Mouse (Mus musculus) kidney, embryonic 16.5 days (tissue): Measurements from ENCODE around the gene Spock1. TPM values are rescaled to one million over a fixed set of nuclear protein-coding genes. Genes with fewer than 3 reads are reported as not detected.

Experiments
- ATAC-seq: fragments of 200-750 bp; cut with Nextera tagmentation; 2 replicates; pipeline ENCODE4 v1.8.0; 2017; ENCODE audit warnings: moderate TSS enrichment; ENCODE audit not compliant: low FRiP score, low TSS enrichment
- H3K27ac ChIP-seq: fragments of 300-500 bp; sonication (generic); 2 replicates; pipeline ENCODE4 v1.5.1; 2014; ENCODE audit warnings: low read length
- H3K27me3 ChIP-seq: fragments of 300-500 bp; sonication (generic); 2 replicates; pipeline ENCODE4 v1.6.1; 2014; ENCODE audit warnings: low read length, control low read depth, mixed read lengths; ENCODE audit not compliant: insufficient read depth
- H3K36me3 ChIP-seq: fragments of 300-500 bp; sonication (generic); 2 replicates; pipeline ENCODE4 v1.6.1; 2014; ENCODE audit warnings: low read length, control low read depth, mixed read lengths; ENCODE audit not compliant: insufficient read depth
- H3K4me1 ChIP-seq: fragments of 300-500 bp; sonication (generic); 2 replicates; pipeline ENCODE4 v1.6.1; 2014; ENCODE audit warnings: low read length, control low read depth, mixed read lengths; ENCODE audit not compliant: insufficient read depth
- H3K4me2 ChIP-seq: fragments of 300-500 bp; sonication (generic); replicated peaks from 2 replicates; pipeline ENCODE4 v1.6.1; 2014; ENCODE audit warnings: low read depth, low read length
- H3K4me3 ChIP-seq: fragments of 300-500 bp; sonication (generic); 2 replicates; pipeline ENCODE4 v1.5.1; 2014; ENCODE audit warnings: mild to moderate bottlenecking, low read length
- H3K9ac ChIP-seq: fragments of 300-500 bp; sonication (generic); replicated peaks from 2 replicates; pipeline ENCODE4 v1.6.1; 2014; ENCODE audit warnings: low read length
- H3K9me3 ChIP-seq: fragments of 300-500 bp; sonication (generic); 2 replicates; pipeline ENCODE4 v1.6.1; 2016; ENCODE audit warnings: low read length, control low read depth
- WGBS: fragments of 180-500 bp; shearing (Covaris S2); extraction: QIAGEN DNeasy Blood & Tissue Kit; methylation state at CpG from one replicate; pipeline ENCODE4 v1.1.7; 2014; 5-methylcytosine and 5-hydroxymethylcytosine counted together
- polyA plus RNA-seq: library from polyadenylated mRNA; unstranded; fragments of >200 nt; fragmentation: Nextera tagmentation; extraction: Ambion mirVana; gene quantifications from 2 replicates; pipeline ENCODE4 v1.2.1, GENCODE M21; 2015

Gene Spock1
- polyA plus RNA-seq, 1 experiment from 2014 or later: 0.59 TPM

GRCm38 (mm10) chr13:57853156-57853555 lies 55.0 kb downstream of the Spock1 start:
- Histone ChIP-seq H3K4me3 (no peak overlapping the region), H3K4me2 (no peak overlapping the region), H3K4me1 (no peaks in the 10 kb centered on the region), H3K27me3 (no peaks in the 10 kb centered on the region), H3K36me3 (no peaks in the 10 kb centered on the region), H3K9me3 (no peaks in the 10 kb centered on the region), H3K27ac (no peak overlapping the region), H3K9ac (no peak overlapping the region)
- ATAC-seq: no peak
- 82% methylated on average over 10 of the region's 10 CpGs for WGBS

GRCm38 (mm10) chr13:57848931-57849330 lies 59.2 kb downstream of the Spock1 start:
- H3K9ac ChIP-seq: no peak overlapping the region
- H3K27ac ChIP-seq: no peak overlapping the region
- H3K27me3 ChIP-seq: no peaks in the 10 kb centered on the region
- H3K4me2 ChIP-seq: no peak overlapping the region
- no peak for ATAC-seq
- no peaks in the 10 kb centered on the region for H3K9me3 ChIP-seq
- H3K36me3 ChIP-seq: no peaks in the 10 kb centered on the region
- 96% methylated on average over 1 of the region's 1 CpGs for WGBS
- no peak overlapping the region for H3K4me3 ChIP-seq
- H3K4me1 ChIP-seq: no peaks in the 10 kb centered on the region

- no peak overlapping the region for H3K4me3 ChIP-seq
- H3K36me3 ChIP-seq: no peaks in the 10 kb centered on the region
- 90% methylated on average over 4 of the region's 4 CpGs for WGBS
- no peak overlapping the region for H3K27ac ChIP-seq
- no peaks in the 10 kb centered on the region for H3K4me1 ChIP-seq
- no peak overlapping the region for H3K4me2 ChIP-seq
- no peak overlapping the region for H3K9ac ChIP-seq
- ATAC-seq: no peak
- H3K9me3 ChIP-seq: no peaks in the 10 kb centered on the region
- no peaks in the 10 kb centered on the region for H3K27me3 ChIP-seq
Observed at GRCm38 (mm10) chr13:57847101-57847500, 61.0 kb downstream of the Spock1 start.

GRCm38 (mm10) chr13:57846468-57846867 lies 61.7 kb downstream of the Spock1 start:
- 93% methylated on average over 9 of the region's 9 CpGs for WGBS
- Histone ChIP-seq H3K27ac (no peak overlapping the region), H3K27me3 (no peaks in the 10 kb centered on the region), H3K36me3 (no peaks in the 10 kb centered on the region), H3K9me3 (no peaks in the 10 kb centered on the region), H3K4me1 (no peaks in the 10 kb centered on the region), H3K4me3 (no peak overlapping the region), H3K4me2 (no peak overlapping the region), H3K9ac (no peak overlapping the region)
- no peak for ATAC-seq

- 95% methylated on average over 5 of the region's 5 CpGs for WGBS
- H3K27me3 ChIP-seq: no peaks in the 10 kb centered on the region
- H3K4me2 ChIP-seq: no peak overlapping the region
- H3K36me3 ChIP-seq: no peaks in the 10 kb centered on the region
- ATAC-seq: no peak
- H3K4me3 ChIP-seq: no peak overlapping the region
- no peak overlapping the region for H3K27ac ChIP-seq
- no peaks in the 10 kb centered on the region for H3K9me3 ChIP-seq
- no peaks in the 10 kb centered on the region for H3K4me1 ChIP-seq
- H3K9ac ChIP-seq: no peak overlapping the region
Observed at GRCm38 (mm10) chr13:57841141-57841848, 66.8 kb downstream of the Spock1 start.

GRCm38 (mm10) chr13:57837691-57838437 lies 70.3 kb downstream of the Spock1 start:
- peaks cover 3% of the 10 kb centered on the region; the same call in 1 of the 2 replicates for H3K9me3 ChIP-seq
- WGBS: 82% methylated on average over 5 of the region's 5 CpGs
- H3K27ac ChIP-seq: no peak overlapping the region
- no peak for ATAC-seq
- H3K27me3 ChIP-seq: no peaks in the 10 kb centered on the region
- H3K4me2 ChIP-seq: no peak overlapping the region
- H3K4me1 ChIP-seq: no peaks in the 10 kb centered on the region
- H3K4me3 ChIP-seq: no peak overlapping the region
- no peaks in the 10 kb centered on the region for H3K36me3 ChIP-seq
- no peak overlapping the region for H3K9ac ChIP-seq

- Histone ChIP-seq H3K27me3 (no peaks in the 10 kb centered on the region), H3K4me2 (no peak overlapping the region), H3K9me3 (peaks cover 3% of the 10 kb centered on the region; the same call in 1 of the 2 replicates), H3K4me3 (no peak overlapping the region), H3K9ac (no peak overlapping the region), H3K27ac (no peak overlapping the region), H3K4me1 (peaks cover 10% of the 10 kb centered on the region), H3K36me3 (no peaks in the 10 kb centered on the region)
- 43% methylated on average over 11 of the region's 11 CpGs for WGBS
- ATAC-seq: no peak
Observed at GRCm38 (mm10) chr13:57831374-57832163, 76.6 kb downstream of the Spock1 start.

GRCm38 (mm10) chr13:57830896-57831295 lies 77.2 kb downstream of the Spock1 start:
- peaks cover 3% of the 10 kb centered on the region; the same call in 1 of the 2 replicates for H3K9me3 ChIP-seq
- no peak overlapping the region for H3K4me3 ChIP-seq
- no peaks in the 10 kb centered on the region for H3K36me3 ChIP-seq
- peaks cover 10% of the 10 kb centered on the region for H3K4me1 ChIP-seq
- H3K27me3 ChIP-seq: no peaks in the 10 kb centered on the region
- H3K4me2 ChIP-seq: no peak overlapping the region
- no peak overlapping the region for H3K9ac ChIP-seq
- WGBS: 30% methylated on average over 7 of the region's 7 CpGs
- ATAC-seq: no peak
- H3K27ac ChIP-seq: no peak overlapping the region

- no peak overlapping the region for H3K9ac ChIP-seq
- WGBS: 33% methylated on average over 2 of the region's 2 CpGs
- peaks cover 3% of the 10 kb centered on the region; the same call in 1 of the 2 replicates for H3K9me3 ChIP-seq
- H3K27me3 ChIP-seq: no peaks in the 10 kb centered on the region
- no peak for ATAC-seq
- peaks cover 10% of the 10 kb centered on the region for H3K4me1 ChIP-seq
- no peaks in the 10 kb centered on the region for H3K36me3 ChIP-seq
- H3K4me3 ChIP-seq: no peak overlapping the region
- no peak overlapping the region for H3K27ac ChIP-seq
- H3K4me2 ChIP-seq: no peak overlapping the region
Observed at GRCm38 (mm10) chr13:57830091-57830490, 78.0 kb downstream of the Spock1 start.
